Comparison of ENCODE assay signal across 9 mouse cellular contexts in genomic region chr16:35109656-35110291, GRCm38 (mm10). TPM values are rescaled to one million over a fixed set of nuclear protein-coding genes. Genes with fewer than 3 reads are reported as not detected.
DNase-seq lines count a peak whose midpoint lies in the region; ATAC-seq and TF ChIP-seq lines count a peak whose summit lies in the region.
"Had no signal": no experiment of that assay in that cellular context is flagged by ENCODE, and none has a peak within 500 bp of the region (broad histone marks: within the 10 kb centered on the region; RNA-seq: fewer than 3 reads in every experiment).

No protein-coding gene starts in this region.

- no peak for ATAC-seq in heart, embryonic 13.5 days (ENCODE audit: extremely low read depth, insufficient number of reproducible peaks, low FRiP score, low TSS enrichment)
- no peak for ATAC-seq in heart, embryonic 11.5 days (replicated peaks; ENCODE audit: insufficient number of reproducible peaks, low FRiP score, low TSS enrichment)
- ATAC-seq in stomach, embryonic 16.5 days (ENCODE audit: insufficient read depth, low FRiP score): no peak

- peaks cover 6% of the 10 kb centered on the region; the same call in 1 of the 2 replicates for H3K36me3 ChIP-seq in heart, embryonic 13.5 days
- 0 out of 2 replicates have a peak, but pooled peaks cover under 1% of the 10 kb centered on the region for H3K36me3 ChIP-seq in heart, embryonic 11.5 days (ENCODE audit: control insufficient read depth, insufficient read depth, low read length)
- H3K36me3 ChIP-seq in stomach, embryonic 16.5 days (ENCODE audit: control insufficient read depth, insufficient read depth, low read length): no peaks in the 10 kb centered on the region
- peaks cover 3% of the 10 kb centered on the region for H3K36me3 ChIP-seq in kidney, adult 2 months (ENCODE audit: control insufficient read depth, insufficient read depth, low read length)

- H3K4me1 ChIP-seq in heart, embryonic 13.5 days: peaks cover 53% of the 10 kb centered on the region
- H3K4me1 ChIP-seq in heart, embryonic 11.5 days (ENCODE audit: control insufficient read depth, insufficient read depth, low read length): peaks cover 22% of the 10 kb centered on the region
- peaks cover 9% of the 10 kb centered on the region; the same call in 1 of the 2 replicates for H3K4me1 ChIP-seq in stomach, embryonic 16.5 days (ENCODE audit: control insufficient read depth, insufficient read depth, low read length)
- H3K4me1 ChIP-seq in kidney, adult 2 months (ENCODE audit: control insufficient read depth, insufficient read depth, low read length): no peaks in the 10 kb centered on the region

- no peak for TF ChIP-seq CTCF in kidney, adult 2 months (conservative IDR thresholded peaks at IDR 0.05; ENCODE audit: insufficient read depth, insufficient read length, low read depth, low read length)

- 38% methylated on average over 7 of the region's 7 CpGs for WGBS in heart, embryonic 13.5 days
- 45% methylated on average over 7 of the region's 7 CpGs for WGBS in heart, embryonic 11.5 days (ENCODE audit: insufficient replicate concordance)
- 36% methylated on average over 7 of the region's 7 CpGs for WGBS in stomach, embryonic 16.5 days
- WGBS in kidney, adult 2 months: 60% methylated on average over 7 of the region's 7 CpGs

- H3K9me3 ChIP-seq in heart, embryonic 13.5 days: no peaks in the 10 kb centered on the region
- H3K9me3 ChIP-seq in heart, embryonic 11.5 days (replicated peaks; ENCODE audit: control insufficient read depth, low read length): no peaks in the 10 kb centered on the region
- H3K9me3 ChIP-seq in stomach, embryonic 16.5 days (replicated peaks; ENCODE audit: control insufficient read depth, low read length): no peaks in the 10 kb centered on the region

- H3K27ac ChIP-seq in heart, embryonic 13.5 days (replicated peaks): peak overlapping the region; percentile 81
- no peak overlapping the region for H3K27ac ChIP-seq in heart, embryonic 11.5 days (ENCODE audit: low read depth, low read length)
- H3K27ac ChIP-seq in stomach, embryonic 16.5 days (ENCODE audit: low read length): peak overlapping the region; percentile 79
- H3K27ac ChIP-seq in kidney, adult 2 months (ENCODE audit: insufficient read depth, low read depth, low read length): no peak overlapping the region
- H3K27ac ChIP-seq: left cerebral cortex, adult 2 months had no signal

- H3K4me2 ChIP-seq in heart, embryonic 13.5 days: 0 out of 2 replicates have a peak overlapping the region, but pooled peaks have one; percentile 53
- H3K4me2 ChIP-seq in heart, embryonic 11.5 days: no peak overlapping the region
- no peak overlapping the region for H3K4me2 ChIP-seq in stomach, embryonic 16.5 days (ENCODE audit: low read depth, low read length)

- no peaks in the 10 kb centered on the region for H3K27me3 ChIP-seq in heart, embryonic 13.5 days (replicated peaks)
- H3K27me3 ChIP-seq in heart, embryonic 11.5 days (ENCODE audit: control insufficient read depth, insufficient read depth, low read length): no peaks in the 10 kb centered on the region
- H3K27me3 ChIP-seq in stomach, embryonic 16.5 days (ENCODE audit: control insufficient read depth, insufficient read depth, low read length): no peaks in the 10 kb centered on the region
- H3K27me3 ChIP-seq in kidney, adult 2 months (replicated peaks; ENCODE audit: control insufficient read depth, insufficient read depth, low read length): no peaks in the 10 kb centered on the region

- H3K4me3 ChIP-seq in heart, embryonic 13.5 days: no peak overlapping the region
- H3K4me3 ChIP-seq in heart, embryonic 11.5 days (ENCODE audit: low read depth, low read length): no peak overlapping the region
- no peak overlapping the region for H3K4me3 ChIP-seq in stomach, embryonic 16.5 days (replicated peaks; ENCODE audit: low read length)
- no peak overlapping the region for H3K4me3 ChIP-seq in kidney, adult 2 months (ENCODE audit: insufficient read depth, low read depth, low read length)
- H3K4me3 ChIP-seq: left cerebral cortex, adult 2 months had no signal

- H3K9ac ChIP-seq in heart, embryonic 13.5 days: no peak overlapping the region
- no peak overlapping the region for H3K9ac ChIP-seq in heart, embryonic 11.5 days (ENCODE audit: low read depth, low read length)
- H3K9ac ChIP-seq in stomach, embryonic 16.5 days (ENCODE audit: low read length): no peak overlapping the region

- DNase-seq in lung, postnatal 36 days: peak; percentile 9
- DNase-seq in lung, postnatal 14 days: no peak
- peak; percentile 20 for DNase-seq in forelimb bud, embryonic 11.5 days (ENCODE audit: low read depth, low spot score)
- DNase-seq in ovary, adult 18-20 months (ENCODE audit: low spot score): no peak
- no peak for DNase-seq in kidney, adult 2 months

- no peak for TF ChIP-seq POLR2A in kidney, adult 2 months (IDR thresholded peaks at IDR 0.05; ENCODE audit: low read depth, low read length)

RNA-seq across cellular contexts. Expression of gene Adcy5, which starts 44.9 kb away (rescaled TPM):
- polyA plus RNA-seq in heart, embryonic 13.5 days (2015; fragmentation: Nextera tagmentation; extraction: Ambion mirVana): 5.4 and 6.1 TPM in 2 replicates
- 5.6 and 6.0 TPM in 2 replicates for polyA plus RNA-seq in heart, embryonic 11.5 days (2014; fragmentation: Nextera tagmentation; extraction: Ambion mirVana)
- polyA plus RNA-seq in stomach, embryonic 16.5 days (2015; fragmentation: Nextera tagmentation; extraction: Ambion mirVana): 3.0 TPM in 2 replicates
- polyA plus RNA-seq in kidney, adult 2 months (2012; rRNA removed): 5.7 and 7.6 TPM in 2 replicates

Comparison
In these comparisons a context has a peak if more than half of its experiments do, and no peak if none do; other contexts are left out.
1. H3K27ac ChIP-seq: peak in heart, embryonic 13.5 days (single experiment) and stomach, embryonic 16.5 days (single experiment); none in heart, embryonic 11.5 days (single experiment) and kidney, adult 2 months (single experiment).
2. DNase-seq: peak in lung, postnatal 36 days (single experiment) and forelimb bud, embryonic 11.5 days (single experiment); none in lung, postnatal 14 days (single experiment), ovary, adult 18-20 months (single experiment) and kidney, adult 2 months (single experiment).